Mouse (Mus musculus) hindlimb bud, embryonic 11.5 days (tissue): ENCODE data around the gene Pecr.
"Not testable (repeated sequence)": the region's sequence is repeated elsewhere in the genome, so short reads cannot be mapped to it uniquely, and the experiment has no call there.

Source experiments
- DNase-seq: peaks from one replicate; pipeline ENCODE4 v3.0.0-alpha.2; 2012; ENCODE audit warnings: low read depth, low spot score; ENCODE audit errors: extremely low spot score

Pecr gene

DNA sequence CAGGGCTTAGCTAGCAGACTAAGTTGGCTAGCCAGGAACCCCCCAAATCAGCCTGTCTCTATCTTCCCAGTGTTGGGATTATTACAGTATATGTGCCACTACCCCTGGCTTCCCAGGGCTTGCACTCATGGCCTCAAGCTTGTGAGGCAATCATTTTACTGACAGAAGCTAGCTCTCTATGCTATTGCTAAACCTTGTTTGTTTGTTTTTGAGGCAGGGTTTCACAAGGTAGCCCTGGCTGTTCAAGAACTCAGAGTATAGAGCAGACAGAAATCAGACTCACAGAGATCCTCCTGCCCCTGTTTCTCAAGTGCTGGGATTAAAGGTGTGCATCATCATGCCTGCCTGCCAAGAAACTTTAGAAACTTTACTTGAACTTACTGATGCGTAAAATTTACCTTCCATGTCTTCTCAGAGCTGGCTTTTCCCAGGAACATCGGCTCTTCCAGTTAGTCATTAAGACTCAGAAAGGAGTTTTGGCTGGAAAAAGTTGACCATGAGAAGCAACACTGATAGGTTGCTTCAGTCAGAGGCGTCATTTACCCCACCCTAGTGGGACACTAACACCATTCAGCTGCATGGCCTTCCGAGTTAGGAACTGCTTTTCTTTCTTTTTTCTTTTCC is 4.5 kb upstream of the Pecr start:
- no peak for DNase-seq

- DNase-seq = no peak
Observed at GRCm38 (mm10) chr1:72287893-72288292, 3.8 kb upstream of the Pecr start.

- DNase-seq = no peak
Observed at GRCm38 (mm10) chr1:72286904-72287303, 2.8 kb upstream of the Pecr start.

DNA sequence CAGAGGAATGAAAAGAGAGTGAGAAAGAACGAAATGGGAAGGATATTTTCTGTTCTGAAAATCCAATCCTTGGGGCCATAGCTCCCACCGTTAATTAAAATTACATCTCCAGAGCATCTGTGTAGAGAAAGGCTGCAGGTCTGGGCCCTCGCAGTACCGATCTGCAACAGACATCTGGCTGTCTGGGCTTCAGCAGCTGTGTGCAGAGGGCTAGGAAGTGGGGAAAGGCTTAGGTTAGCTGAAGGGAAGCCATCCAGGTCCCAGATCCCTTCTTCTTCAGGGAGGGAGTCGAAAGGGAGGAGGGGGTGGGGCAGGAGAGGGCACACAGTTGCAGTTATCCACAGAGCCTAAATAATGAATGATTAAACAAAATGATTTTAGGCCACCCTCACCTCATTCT is 425 bp upstream of the Pecr start:
- DNase-seq = peak; percentile 28

GRCm38 (mm10) chr1:72282604-72283003 is 1.5 kb downstream of the Pecr start:
- no peak for DNase-seq

- DNase-seq = no peak
Observed at GRCm38 (mm10) chr1:72278085-72278484, 6.0 kb downstream of the Pecr start.

GRCm38 (mm10) chr1:72263099-72263498 is 21.0 kb downstream of the Pecr start:
- no peak for DNase-seq

- no peak for DNase-seq
Observed at GRCm38 (mm10) chr1:72256381-72257256, 27.5 kb downstream of the Pecr start.

DNA sequence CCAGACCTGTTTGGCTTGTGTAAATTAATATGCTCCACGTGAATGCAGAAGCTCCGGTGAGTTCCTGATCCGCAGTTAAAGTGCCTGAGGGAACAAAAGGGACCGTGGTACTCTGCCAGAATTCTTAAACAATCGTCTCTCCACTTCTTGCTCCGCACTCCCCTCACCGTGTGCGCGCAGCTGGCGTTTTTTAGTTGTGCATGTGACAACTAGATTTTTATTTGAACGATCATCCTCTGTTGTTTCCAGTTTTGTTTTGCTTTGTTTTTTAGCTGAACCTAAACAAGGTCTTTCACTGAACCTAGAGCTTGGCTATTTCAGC is 28.3 kb downstream of the Pecr start:
- no peak for DNase-seq

- DNase-seq = peak; percentile 89
Observed at GRCm38 (mm10) chr1:72255062-72255853, 28.9 kb downstream of the Pecr start.

GRCm38 (mm10) chr1:72254545-72255061 is 29.5 kb downstream of the Pecr start:
- peak; percentile 50 for DNase-seq

- no peak for DNase-seq
Observed at GRCm38 (mm10) chr1:72253881-72254491, 30.1 kb downstream of the Pecr start.

DNA sequence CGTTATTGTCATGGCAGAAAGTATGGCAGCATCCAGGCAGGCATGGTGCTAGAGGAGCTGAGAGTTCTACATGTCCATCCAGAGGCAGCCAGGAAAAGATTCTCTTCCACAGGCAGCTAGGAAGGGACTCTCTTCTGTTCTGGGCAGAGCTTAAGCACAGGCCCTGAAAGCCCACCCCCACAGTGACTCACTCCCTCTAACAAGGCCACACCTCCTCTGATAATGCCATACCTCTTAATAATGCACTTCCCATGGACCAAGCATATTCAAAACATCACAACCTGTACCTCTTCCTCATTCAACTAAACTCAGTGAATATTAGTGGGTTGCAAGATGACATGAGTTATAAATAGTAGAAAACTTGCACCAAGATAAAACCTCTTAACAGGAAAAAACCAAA is 32.3 kb downstream of the Pecr start:
- DNase-seq = no peak

DNA sequence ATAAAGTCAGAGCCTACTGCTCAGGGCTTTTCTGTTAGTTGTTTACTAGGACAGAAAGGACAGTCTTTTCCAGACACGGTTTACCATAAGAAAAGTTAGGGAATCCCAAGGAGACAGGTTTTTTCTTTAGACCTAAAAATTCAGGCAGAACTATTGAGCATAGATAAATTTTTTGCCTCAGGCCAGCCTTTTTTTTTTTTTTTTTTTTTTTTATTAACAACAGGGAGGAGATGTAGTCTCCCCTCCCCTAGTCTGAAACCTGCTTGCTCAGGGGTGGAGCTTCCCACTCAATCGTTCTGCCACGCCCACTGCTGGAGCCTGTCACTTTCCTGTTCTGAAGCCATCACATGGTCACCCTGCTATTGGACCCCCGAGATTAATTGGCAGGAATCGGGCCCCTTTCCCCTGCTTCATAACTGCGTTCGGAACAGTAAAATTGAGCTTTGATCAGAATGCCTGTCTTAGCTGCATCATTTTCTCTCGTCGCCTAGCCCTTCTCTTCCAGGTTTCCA is 35.8 kb downstream of the Pecr start:
- DNase-seq = not testable (repeated sequence)

GRCm38 (mm10) chr1:72244317-72245036 is 39.6 kb downstream of the Pecr start:
- DNase-seq = peak; percentile 80

GRCm38 (mm10) chr1:72243656-72244316 is 40.3 kb downstream of the Pecr start:
- DNase-seq = peak; percentile 71

- no peak for DNase-seq
Observed at GRCm38 (mm10) chr1:72242581-72243143, 41.5 kb downstream of the Pecr start.

DNA sequence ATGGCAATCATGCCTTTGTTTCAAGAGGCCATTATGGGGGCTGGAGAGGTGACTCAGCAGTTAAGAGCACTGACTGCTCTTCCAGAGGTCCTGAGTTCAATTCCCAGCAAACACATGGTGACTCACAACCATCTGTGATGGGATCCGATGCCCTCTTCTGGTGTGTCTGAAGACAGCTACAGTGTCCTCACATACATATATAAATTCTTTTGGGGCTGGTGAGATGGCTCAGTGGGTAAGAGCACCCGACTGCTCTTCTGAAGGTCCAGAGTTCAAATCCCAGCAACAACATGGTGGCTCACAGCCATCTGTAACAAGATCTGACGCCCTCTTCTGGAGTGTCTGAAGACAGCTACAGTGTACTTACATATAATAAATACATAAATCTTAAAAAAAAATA is 45.0 kb downstream of the Pecr start:
- DNase-seq = not testable (repeated sequence)

- no peak for DNase-seq
Observed at GRCm38 (mm10) chr1:72238016-72238580, 46.0 kb downstream of the Pecr start.
